Mouse (Mus musculus): ENCODE results near the gene Gdpd3.

GRCm38 (mm10) chr7:126823202-126823711, 57.1 kb downstream of the Gdpd3 start:
- TF ChIP-seq CTCF (IDR thresholded peaks at IDR 0.05; ENCODE audit: extremely low read depth, insufficient read depth, insufficient read length, insufficient replicate concordance): no peak
- no peak for TF ChIP-seq POLR2A (IDR thresholded peaks at IDR 0.05; ENCODE audit: low read depth, low read length)
